Mouse (Mus musculus) CD4-positive naive resting alpha-beta T cell, adult 76 days (primary cell): ENCODE data around the gene Elavl2. TPM values are rescaled to one million over a fixed set of nuclear protein-coding genes. Genes with fewer than 3 reads are reported as not detected.

Experiments used
- total RNA-seq: library from RNA; stranded (reverse); gene quantifications from one replicate; pipeline ENCODE4 v1.2.4, GENCODE M21; 2023

Gene Elavl2
- not detected for total RNA-seq

DNA sequence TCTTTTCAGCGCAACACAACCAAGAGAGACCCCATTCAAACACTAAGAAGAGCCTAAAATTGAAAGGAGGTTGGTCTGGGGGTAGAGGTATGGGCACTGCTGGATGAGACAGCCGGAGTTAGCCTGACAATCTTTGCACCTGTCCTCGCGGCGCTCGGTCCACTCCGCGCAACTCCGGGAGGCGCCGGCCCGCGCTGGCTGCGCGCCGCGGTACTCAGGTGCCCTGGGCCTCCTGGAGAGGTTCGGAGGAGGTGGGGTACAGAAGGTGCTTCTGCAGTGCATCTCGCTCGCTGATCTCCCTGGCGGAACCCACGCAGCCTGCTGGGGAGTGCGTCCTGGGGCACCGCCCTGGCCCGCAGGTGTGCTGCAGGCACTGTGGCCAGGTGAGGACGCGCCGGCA is at the start of gene Elavl2:
Gene Elavl2 (minus strand): TSS at position 363 of the 400 bp plus-strand sequence.

